Mouse (Mus musculus): ENCODE data around the gene BC035044.
"Not testable (repeated sequence)": the region's sequence is repeated elsewhere in the genome, so short reads cannot be mapped to it uniquely, and the experiment has no call there.

The BC035044 gene

GRCm38 (mm10) chr6:128851151-128851550 is 39.8 kb downstream of the BC035044 start:
- no peak for DNase-seq (ENCODE audit: low read depth, low spot score)

GRCm38 (mm10) chr6:128850671-128851070 is 40.3 kb downstream of the BC035044 start:
- DNase-seq (ENCODE audit: low read depth, low spot score) = no peak

- peak; percentile 67 for DNase-seq (ENCODE audit: low read depth, low spot score)
Measured at GRCm38 (mm10) chr6:128849902-128850301, 41.0 kb downstream of the BC035044 start.

GRCm38 (mm10) chr6:128847401-128847800 is 43.5 kb downstream of the BC035044 start:
- no peak for DNase-seq (ENCODE audit: low read depth, low spot score)

- DNase-seq (ENCODE audit: low read depth, low spot score) = no peak
Measured at GRCm38 (mm10) chr6:128845998-128846542, 44.9 kb downstream of the BC035044 start.

- peak; percentile 97 for DNase-seq (ENCODE audit: low read depth, low spot score)
Measured at GRCm38 (mm10) chr6:128845319-128845979, 45.5 kb downstream of the BC035044 start.

GRCm38 (mm10) chr6:128844586-128845080 is 46.3 kb downstream of the BC035044 start:
- DNase-seq (ENCODE audit: low read depth, low spot score) = no peak

- peak; percentile 45 for DNase-seq (ENCODE audit: low read depth, low spot score)
Measured at GRCm38 (mm10) chr6:128844131-128844530, 46.8 kb downstream of the BC035044 start.

- DNase-seq (ENCODE audit: low read depth, low spot score) = peak; percentile 90
Measured at GRCm38 (mm10) chr6:128843479-128843992, 47.4 kb downstream of the BC035044 start.

- peak; percentile 97 for DNase-seq (ENCODE audit: low read depth, low spot score)
Measured at GRCm38 (mm10) chr6:128842945-128843478, 47.9 kb downstream of the BC035044 start.

GRCm38 (mm10) chr6:128842356-128842944 is 48.5 kb downstream of the BC035044 start:
- no peak for DNase-seq (ENCODE audit: low read depth, low spot score)

GRCm38 (mm10) chr6:128841327-128842089 is 49.4 kb downstream of the BC035044 start:
- DNase-seq (ENCODE audit: low read depth, low spot score) = no peak

GRCm38 (mm10) chr6:128840669-128841068 is 50.3 kb downstream of the BC035044 start:
- DNase-seq (ENCODE audit: low read depth, low spot score) = not testable (repeated sequence)

GRCm38 (mm10) chr6:128839921-128840320 is 51.0 kb downstream of the BC035044 start:
- DNase-seq (ENCODE audit: low read depth, low spot score) = peak; percentile 48

- peak; percentile 99 for DNase-seq (ENCODE audit: low read depth, low spot score)
Measured at GRCm38 (mm10) chr6:128839266-128839771, 51.6 kb downstream of the BC035044 start.

GRCm38 (mm10) chr6:128838342-128839265 is 52.3 kb downstream of the BC035044 start:
- DNase-seq (ENCODE audit: low read depth, low spot score) = peak; percentile 91

GRCm38 (mm10) chr6:128837454-128838341 is 53.2 kb downstream of the BC035044 start:
- peak; percentile 59 for DNase-seq (ENCODE audit: low read depth, low spot score)

GRCm38 (mm10) chr6:128836955-128837334 is 54.0 kb downstream of the BC035044 start:
- DNase-seq (ENCODE audit: low read depth, low spot score) = no peak
